Mouse (Mus musculus): ENCODE measurements around the gene Pde11a. TPM values are rescaled to one million over a fixed set of nuclear protein-coding genes. Genes with fewer than 3 reads are reported as not detected.

Gene Pde11a
- polyA plus RNA-seq, 1 experiment from 2014 or later = 0.06 TPM

- no peak overlapping the region for H3K9ac ChIP-seq
- H3K4me3 ChIP-seq = no peak overlapping the region
- H3K27ac ChIP-seq (ENCODE audit: poor library complexity, severe bottlenecking) = no peak overlapping the region
- ATAC-seq (ENCODE audit: insufficient number of reproducible peaks, low FRiP score) = no peak
- peaks cover 10% of the 10 kb centered on the region for H3K4me1 ChIP-seq (replicated peaks)
- no peaks in the 10 kb centered on the region for H3K27me3 ChIP-seq (replicated peaks)
- H3K36me3 ChIP-seq = no peaks in the 10 kb centered on the region
- no peaks in the 10 kb centered on the region for H3K9me3 ChIP-seq (replicated peaks)
- H3K4me2 ChIP-seq = no peak overlapping the region
Observed at GRCm38 (mm10) chr2:76090506-76090905, 248.1 kb downstream of the Pde11a start.

- 70% methylated on average over 4 of the region's 4 CpGs for WGBS
- no peak overlapping the region for H3K9ac ChIP-seq
- no peak for ATAC-seq (ENCODE audit: insufficient number of reproducible peaks, low FRiP score)
- H3K4me3 ChIP-seq = no peak overlapping the region
- no peaks in the 10 kb centered on the region for H3K9me3 ChIP-seq (replicated peaks)
- H3K4me2 ChIP-seq = no peak overlapping the region
- no peaks in the 10 kb centered on the region for H3K27me3 ChIP-seq (replicated peaks)
- H3K36me3 ChIP-seq = no peaks in the 10 kb centered on the region
- peaks cover 20% of the 10 kb centered on the region for H3K4me1 ChIP-seq (replicated peaks)
- H3K27ac ChIP-seq (ENCODE audit: poor library complexity, severe bottlenecking) = no peak overlapping the region
Observed at GRCm38 (mm10) chr2:76088844-76089243, 249.7 kb downstream of the Pde11a start.

DNA sequence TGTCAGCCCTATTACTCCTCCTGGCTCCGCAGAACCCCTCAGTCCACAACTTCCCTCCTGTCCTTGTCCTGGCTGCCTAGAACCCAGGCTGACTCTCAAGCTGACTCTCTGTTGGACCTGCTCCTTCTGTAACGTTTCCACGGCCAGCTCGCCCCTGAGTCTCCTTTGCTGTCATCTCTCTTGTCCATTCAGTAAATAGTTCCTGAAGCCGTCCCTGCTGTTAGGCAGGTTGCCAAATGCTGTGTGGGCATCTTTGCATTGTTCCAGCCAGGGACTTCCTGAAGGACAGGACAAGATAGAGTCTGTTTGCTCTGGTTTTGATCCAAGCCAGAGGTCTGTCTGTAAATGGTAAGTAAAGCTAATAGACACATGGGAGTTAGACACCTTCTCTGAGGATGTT, 250.2 kb downstream of the Pde11a start:
- Histone ChIP-seq H3K4me2 (no peak overlapping the region), H3K27me3 (replicated peaks) (no peaks in the 10 kb centered on the region), H3K36me3 (no peaks in the 10 kb centered on the region), H3K4me3 (no peak overlapping the region), H3K27ac (ENCODE audit: poor library complexity, severe bottlenecking) (no peak overlapping the region), H3K9ac (no peak overlapping the region), H3K9me3 (replicated peaks) (no peaks in the 10 kb centered on the region), H3K4me1 (replicated peaks) (peaks cover 24% of the 10 kb centered on the region)
- no peak for ATAC-seq (ENCODE audit: insufficient number of reproducible peaks, low FRiP score)
- 33% methylated on average over 5 of the region's 5 CpGs for WGBS

DNA sequence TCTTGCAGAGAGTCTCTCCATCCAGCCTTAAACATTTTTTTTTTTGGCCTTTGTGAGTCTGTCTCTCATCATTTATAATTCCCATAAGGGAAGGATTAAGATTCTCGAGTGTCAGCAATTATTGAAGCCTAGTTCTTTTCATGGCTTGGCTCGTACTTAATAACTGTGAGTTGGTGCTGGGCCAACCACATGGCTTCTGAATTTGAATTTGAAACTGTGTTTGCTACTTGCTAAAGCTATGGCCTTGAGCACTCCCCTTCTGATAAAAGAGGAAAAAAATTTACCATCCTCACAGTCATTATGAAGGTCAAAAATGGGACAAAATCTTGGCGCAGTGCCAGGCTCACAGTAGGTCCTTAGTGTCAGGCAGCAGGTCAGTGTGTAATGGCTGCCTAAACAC, 251.4 kb downstream of the Pde11a start:
- WGBS = 58% methylated on average over 3 of the region's 3 CpGs
- Histone ChIP-seq H3K9ac (no peak overlapping the region), H3K36me3 (no peaks in the 10 kb centered on the region), H3K27me3 (replicated peaks) (no peaks in the 10 kb centered on the region), H3K4me3 (no peak overlapping the region), H3K4me1 (replicated peaks) (peaks cover 26% of the 10 kb centered on the region), H3K27ac (ENCODE audit: poor library complexity, severe bottlenecking) (no peak overlapping the region), H3K4me2 (no peak overlapping the region), H3K9me3 (replicated peaks) (no peaks in the 10 kb centered on the region)
- ATAC-seq (ENCODE audit: insufficient number of reproducible peaks, low FRiP score) = no peak

DNA sequence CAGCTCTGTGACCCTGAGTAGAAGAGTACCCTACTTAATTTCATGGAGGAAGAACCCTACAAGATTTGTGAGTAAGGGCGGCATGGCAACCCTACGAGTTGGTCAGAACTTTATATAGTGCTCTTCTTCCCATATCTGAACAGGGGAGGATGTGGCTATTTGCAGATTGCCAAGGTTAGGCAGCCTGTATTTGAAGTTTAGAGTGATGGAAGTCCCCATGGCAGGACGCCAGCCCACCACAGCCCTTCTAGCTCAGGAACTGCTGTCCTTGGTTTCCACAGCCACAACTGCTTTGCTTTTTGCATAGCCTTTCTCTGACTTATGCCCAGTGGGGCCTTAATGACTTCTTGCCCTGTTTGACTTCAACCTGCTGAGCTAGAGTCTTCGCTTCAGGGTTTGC, 253.6 kb downstream of the Pde11a start:
- Histone ChIP-seq H3K27ac (ENCODE audit: poor library complexity, severe bottlenecking) (no peak overlapping the region), H3K4me1 (replicated peaks) (peaks cover 26% of the 10 kb centered on the region), H3K4me2 (no peak overlapping the region), H3K9ac (no peak overlapping the region), H3K9me3 (replicated peaks) (no peaks in the 10 kb centered on the region), H3K4me3 (no peak overlapping the region), H3K27me3 (replicated peaks) (no peaks in the 10 kb centered on the region), H3K36me3 (no peaks in the 10 kb centered on the region)
- ATAC-seq (ENCODE audit: insufficient number of reproducible peaks, low FRiP score) = no peak
- WGBS = 82% methylated on average over 4 of the region's 4 CpGs

GRCm38 (mm10) chr2:76083901-76084300, 254.7 kb downstream of the Pde11a start:
- 45% methylated on average over 3 of the region's 3 CpGs for WGBS
- no peak overlapping the region for H3K4me3 ChIP-seq
- peaks cover 26% of the 10 kb centered on the region for H3K4me1 ChIP-seq (replicated peaks)
- H3K36me3 ChIP-seq = no peaks in the 10 kb centered on the region
- H3K27ac ChIP-seq (ENCODE audit: poor library complexity, severe bottlenecking) = no peak overlapping the region
- no peaks in the 10 kb centered on the region for H3K27me3 ChIP-seq (replicated peaks)
- no peaks in the 10 kb centered on the region for H3K9me3 ChIP-seq (replicated peaks)
- ATAC-seq (ENCODE audit: insufficient number of reproducible peaks, low FRiP score) = no peak
- no peak overlapping the region for H3K4me2 ChIP-seq
- no peak overlapping the region for H3K9ac ChIP-seq

GRCm38 (mm10) chr2:76083396-76083795, 255.2 kb downstream of the Pde11a start:
- no peak for ATAC-seq (ENCODE audit: insufficient number of reproducible peaks, low FRiP score)
- Histone ChIP-seq H3K4me2 (no peak overlapping the region), H3K27me3 (replicated peaks) (no peaks in the 10 kb centered on the region), H3K4me3 (no peak overlapping the region), H3K9me3 (replicated peaks) (no peaks in the 10 kb centered on the region), H3K27ac (ENCODE audit: poor library complexity, severe bottlenecking) (no peak overlapping the region), H3K36me3 (no peaks in the 10 kb centered on the region), H3K9ac (no peak overlapping the region), H3K4me1 (replicated peaks) (peaks cover 23% of the 10 kb centered on the region)
- WGBS = 84% methylated on average over 2 of the region's 2 CpGs

DNA sequence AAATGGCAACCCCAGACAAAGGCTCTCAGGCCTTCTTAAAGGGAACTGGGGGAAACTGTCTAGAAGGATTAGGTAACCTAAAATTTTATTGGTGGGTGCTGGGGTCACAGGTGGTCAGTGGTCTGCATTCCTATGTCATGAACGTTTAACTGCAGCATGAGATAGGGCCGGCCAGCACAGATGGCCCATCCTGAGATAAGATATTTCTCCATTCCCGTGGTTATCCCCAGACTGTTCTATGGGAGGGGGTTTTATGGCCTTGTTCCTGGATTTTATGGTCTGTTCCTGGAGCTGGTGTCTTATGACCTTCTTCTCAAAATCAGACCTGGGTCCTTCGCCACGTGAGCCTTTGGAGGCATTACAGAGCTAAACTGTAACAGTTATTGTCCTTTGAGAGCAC, 256.6 kb downstream of the Pde11a start:
- Histone ChIP-seq H3K27me3 (replicated peaks) (no peaks in the 10 kb centered on the region), H3K4me3 (no peak overlapping the region), H3K27ac (ENCODE audit: poor library complexity, severe bottlenecking) (no peak overlapping the region), H3K4me2 (no peak overlapping the region), H3K9ac (no peak overlapping the region), H3K36me3 (no peaks in the 10 kb centered on the region), H3K4me1 (replicated peaks) (peaks cover 17% of the 10 kb centered on the region), H3K9me3 (replicated peaks) (no peaks in the 10 kb centered on the region)
- ATAC-seq (ENCODE audit: insufficient number of reproducible peaks, low FRiP score) = no peak
- WGBS = 38% methylated on average over 5 of the region's 5 CpGs

DNA sequence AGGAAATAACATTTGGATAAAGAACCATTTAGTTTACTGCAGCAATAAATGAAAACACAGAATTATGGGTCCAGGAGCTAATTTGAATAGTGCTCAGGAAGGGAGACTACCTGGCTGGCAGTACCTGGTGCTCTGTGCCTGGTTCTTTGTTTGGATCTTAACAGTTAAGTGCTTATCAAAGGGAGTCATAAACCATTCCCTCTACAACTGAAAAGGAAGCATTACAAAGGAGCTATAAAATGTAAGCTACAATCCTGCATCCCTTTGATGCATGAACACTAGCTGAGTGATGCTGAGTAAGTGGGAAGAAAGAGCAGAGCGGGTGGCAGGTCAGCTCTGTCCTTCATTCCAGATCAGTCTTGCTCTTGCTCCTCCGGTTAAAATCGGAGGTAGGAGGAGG, 258.0 kb downstream of the Pde11a start:
- Histone ChIP-seq H3K27ac (ENCODE audit: poor library complexity, severe bottlenecking) (no peak overlapping the region), H3K4me1 (replicated peaks) (peaks cover 17% of the 10 kb centered on the region), H3K36me3 (no peaks in the 10 kb centered on the region), H3K9ac (no peak overlapping the region), H3K9me3 (replicated peaks) (no peaks in the 10 kb centered on the region), H3K27me3 (replicated peaks) (no peaks in the 10 kb centered on the region), H3K4me2 (no peak overlapping the region), H3K4me3 (no peak overlapping the region)
- 59% methylated on average over 3 of the region's 3 CpGs for WGBS
- ATAC-seq (ENCODE audit: insufficient number of reproducible peaks, low FRiP score) = no peak

- Histone ChIP-seq H3K27ac (ENCODE audit: poor library complexity, severe bottlenecking) (no peak overlapping the region), H3K4me2 (no peak overlapping the region), H3K4me1 (replicated peaks) (no peaks in the 10 kb centered on the region), H3K27me3 (replicated peaks) (no peaks in the 10 kb centered on the region), H3K9me3 (replicated peaks) (no peaks in the 10 kb centered on the region), H3K9ac (no peak overlapping the region), H3K4me3 (no peak overlapping the region), H3K36me3 (no peaks in the 10 kb centered on the region)
- WGBS = 90% methylated on average over 2 of the region's 2 CpGs
- ATAC-seq (ENCODE audit: insufficient number of reproducible peaks, low FRiP score) = no peak
Observed at GRCm38 (mm10) chr2:76076838-76077237, 261.7 kb downstream of the Pde11a start.

DNA sequence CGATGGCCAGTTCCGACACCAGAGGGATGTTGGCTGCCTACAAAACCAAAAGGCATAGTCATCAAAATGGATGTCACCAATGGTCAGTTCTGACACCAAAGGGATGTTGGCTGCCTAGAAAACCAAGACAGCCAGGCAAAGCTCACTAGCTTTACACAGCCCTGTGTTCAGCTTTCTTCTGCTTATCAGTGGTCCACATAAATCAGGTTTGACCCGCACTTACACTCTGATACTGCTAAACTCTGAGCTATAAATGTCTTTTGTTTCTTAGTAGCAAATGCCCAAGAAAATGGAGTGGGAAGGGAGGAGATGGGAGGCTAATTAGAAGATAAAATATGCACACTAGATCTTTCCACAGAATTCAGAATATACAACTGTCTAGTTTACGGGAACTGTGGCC, 262.5 kb downstream of the Pde11a start:
- no peak overlapping the region for H3K9ac ChIP-seq
- no peaks in the 10 kb centered on the region for H3K36me3 ChIP-seq
- no peak overlapping the region for H3K4me2 ChIP-seq
- WGBS = 79% methylated on average over 4 of the region's 4 CpGs
- no peak overlapping the region for H3K4me3 ChIP-seq
- no peaks in the 10 kb centered on the region for H3K27me3 ChIP-seq (replicated peaks)
- no peaks in the 10 kb centered on the region for H3K9me3 ChIP-seq (replicated peaks)
- H3K4me1 ChIP-seq (replicated peaks) = no peaks in the 10 kb centered on the region
- H3K27ac ChIP-seq (ENCODE audit: poor library complexity, severe bottlenecking) = no peak overlapping the region
- no peak for ATAC-seq (ENCODE audit: insufficient number of reproducible peaks, low FRiP score)

DNA sequence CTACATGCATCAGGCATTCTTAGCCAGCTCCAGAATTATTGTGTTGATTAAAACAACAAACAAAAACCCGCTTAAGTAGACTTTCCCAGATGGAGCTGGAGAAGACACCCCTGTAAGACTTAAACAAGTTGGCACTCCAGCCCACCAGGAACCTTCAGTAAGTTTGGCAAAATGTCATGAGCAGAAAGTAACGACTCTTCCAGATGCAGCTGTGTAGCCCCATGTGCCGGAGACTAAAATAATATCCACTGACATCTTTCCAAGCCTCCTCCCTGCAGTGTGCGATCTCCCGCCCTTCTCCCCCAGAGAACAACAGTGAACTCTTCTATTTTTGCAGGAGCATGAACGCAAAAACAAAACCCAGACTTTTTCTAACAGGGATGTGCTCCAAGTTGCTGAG, 265.5 kb downstream of the Pde11a start:
- no peak for ATAC-seq (ENCODE audit: insufficient number of reproducible peaks, low FRiP score)
- Histone ChIP-seq H3K9ac (no peak overlapping the region), H3K4me1 (replicated peaks) (peaks cover 7% of the 10 kb centered on the region), H3K36me3 (no peaks in the 10 kb centered on the region), H3K27me3 (replicated peaks) (no peaks in the 10 kb centered on the region), H3K9me3 (replicated peaks) (no peaks in the 10 kb centered on the region), H3K4me3 (no peak overlapping the region), H3K27ac (ENCODE audit: poor library complexity, severe bottlenecking) (no peak overlapping the region), H3K4me2 (no peak overlapping the region)
- 60% methylated on average over 6 of the region's 6 CpGs for WGBS
